Mouse (Mus musculus) small intestine, adult 2 months (tissue): Measurements from ENCODE around the gene Rpain. TPM values are rescaled to one million over a fixed set of nuclear protein-coding genes. Genes with fewer than 3 reads are reported as not detected.

Experiments
- H3K27ac ChIP-seq: fragments of 200-500 bp; 2 replicates; pipeline ENCODE4 v1.5.1; 2012; ENCODE audit warnings: low read depth, low read length, control low read depth, inconsistent platforms; ENCODE audit not compliant: insufficient read depth
- H3K27me3 ChIP-seq: fragments of 200-500 bp; 2 replicates; pipeline ENCODE4 v1.6.1; 2012; ENCODE audit warnings: mild to moderate bottlenecking, moderate library complexity, low read length, inconsistent platforms; ENCODE audit not compliant: control insufficient read depth, insufficient read depth
- H3K36me3 ChIP-seq: fragments of 200-500 bp; 2 replicates; pipeline ENCODE4 v1.6.1; 2012; ENCODE audit warnings: mild to moderate bottlenecking, low read length, control low read depth, inconsistent platforms; ENCODE audit not compliant: control insufficient read depth, insufficient read depth
- H3K4me1 ChIP-seq: fragments of 200-500 bp; 2 replicates; pipeline ENCODE4 v1.6.1; 2012; ENCODE audit warnings: low read length, inconsistent platforms, mixed read lengths; ENCODE audit not compliant: control insufficient read depth, insufficient read depth, insufficient read length
- H3K4me3 ChIP-seq: fragments of 200-500 bp; 2 replicates; pipeline ENCODE4 v1.5.1; 2012; ENCODE audit warnings: low read depth, mild to moderate bottlenecking, control low read depth, inconsistent platforms, low read length, moderate library complexity
- CTCF ChIP-seq: fragments of 200-500 bp; IDR thresholded peaks from 2 replicates; pipeline ENCODE4 v1.5.1; 2012; ENCODE audit warnings: low read depth, mild to moderate bottlenecking, control low read depth, inconsistent platforms, low read length, moderate library complexity, mixed read lengths; ENCODE audit not compliant: insufficient replicate concordance, insufficient read length; ENCODE audit errors: extremely low read depth
- POLR2A ChIP-seq: fragments of 200-500 bp; IDR thresholded peaks from 2 replicates; pipeline ENCODE4 v1.6.1; 2012; ENCODE audit warnings: low read depth, mild to moderate bottlenecking, control low read depth, inconsistent platforms, low read length, moderate library complexity
- WGBS: fragments of 180-500 bp; shearing (Covaris S2); methylation state at CpG from one replicate; pipeline ENCODE4 v1.1.7; 2018; 5-methylcytosine and 5-hydroxymethylcytosine counted together
- polyA plus RNA-seq: library from polyadenylated mRNA; depleted of rRNA; stranded (reverse); fragments of >200 nt; gene quantifications from 2 replicates; pipeline ENCODE4 v1.2.3, GENCODE M21; 2012; rRNA removed

Gene Rpain
- polyA plus RNA-seq, 1 experiment: 8.1 TPM

GRCm38 (mm10) chr11:71017051-71017450, 47.0 kb downstream of the Rpain start:
- H3K27ac ChIP-seq: no peak overlapping the region

GRCm38 (mm10) chr11:71018416-71019200, 48.6 kb downstream of the Rpain start:
- Histone ChIP-seq H3K36me3 (peaks cover 8% of the 10 kb centered on the region), H3K27ac (peak overlapping the region; percentile 65)
- WGBS: 3% methylated on average over 28 of the region's 28 CpGs

More at GRCm38 (mm10) chr11:71017051-71017450, 47.0 kb downstream of the Rpain start:
- Histone ChIP-seq H3K4me1 (peaks cover 3% of the 10 kb centered on the region; the same call in 1 of the 2 replicates), H3K4me3 (no peak overlapping the region), H3K36me3 (peaks cover 16% of the 10 kb centered on the region), H3K27me3 (no peaks in the 10 kb centered on the region)
- TF ChIP-seq POLR2A (no peak), CTCF (no peak)
- 86% methylated on average over 1 of the region's 1 CpGs for WGBS

DNA sequence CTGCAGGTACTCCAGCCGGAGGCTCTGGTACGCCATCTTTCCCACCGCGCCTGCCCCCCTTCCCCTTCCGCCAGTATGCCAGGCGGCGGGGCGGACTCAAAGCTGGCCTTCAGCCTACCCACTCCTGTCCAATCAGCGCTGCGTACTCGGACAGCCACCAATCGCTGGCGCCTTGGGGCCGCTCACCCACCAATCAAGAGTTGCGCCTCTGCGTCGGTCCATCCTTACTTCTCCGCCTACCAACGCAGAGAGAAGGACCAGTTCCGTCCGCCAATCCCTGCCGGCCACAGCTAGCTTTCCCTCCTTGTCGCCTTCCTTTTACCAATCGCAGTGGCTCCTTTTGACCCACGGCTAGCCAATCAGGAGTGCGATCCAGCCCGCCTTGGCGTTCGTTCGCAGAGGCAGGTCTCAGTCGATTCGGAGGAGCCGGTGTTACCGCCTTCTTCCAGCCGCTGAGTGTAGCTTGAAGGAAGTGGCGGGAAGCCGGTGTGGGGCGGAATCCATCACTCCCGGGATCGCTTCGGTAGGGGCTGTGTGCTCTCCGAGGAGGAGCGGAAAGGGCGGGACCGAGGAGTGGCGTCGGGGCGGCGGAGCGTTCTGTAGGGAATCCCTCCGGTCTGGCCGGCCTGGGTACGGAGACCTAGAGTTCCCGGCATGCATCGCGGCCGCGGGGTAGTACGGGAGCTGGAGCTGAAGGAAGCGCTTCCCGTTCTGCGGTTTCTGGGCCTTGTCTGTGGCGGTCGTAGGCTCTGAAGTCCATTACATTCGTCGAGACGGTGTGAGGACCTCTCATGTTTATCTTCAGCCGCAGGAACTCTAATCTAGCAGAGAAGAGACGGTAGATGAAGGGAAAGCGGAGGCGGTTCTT, 49.4 kb downstream of the Rpain start, which contains the start of the genes Mis12 and Derl2:
Gene Mis12 (plus strand): TSS at position 411 of the 868 bp plus-strand sequence.
Gene Derl2 (minus strand): TSS at position 641 of the 868 bp plus-strand sequence.
- peak within 1 kb of the TSS; percentile 80 for H3K27ac ChIP-seq
- H3K36me3 ChIP-seq: peaks cover 5% of the 10 kb centered on the region; the same call in 1 of the 2 replicates
- H3K4me3 ChIP-seq: peak within 1 kb of the TSS; percentile 91
- TF ChIP-seq CTCF (no peak), POLR2A (peak; percentile 68; the same call in 1 of the 2 replicates)
- no peaks in the 10 kb centered on the region for H3K27me3 ChIP-seq
- WGBS: under 1% methylated on average over 71 of the region's 71 CpGs
- H3K4me1 ChIP-seq: peaks cover 5% of the 10 kb centered on the region; the same call in 1 of the 2 replicates

More at GRCm38 (mm10) chr11:71018416-71019200, 48.6 kb downstream of the Rpain start:
- Histone ChIP-seq H3K27me3 (no peaks in the 10 kb centered on the region), H3K4me1 (peaks cover 5% of the 10 kb centered on the region; the same call in 1 of the 2 replicates), H3K4me3 (peak overlapping the region; percentile 91)
- TF ChIP-seq POLR2A (no peak; the same call in 1 of the 2 replicates), CTCF (no peak)

Other genes with a start within 250 kb of the Rpain start
- gene Zfp3, start 206.0 kb upstream of the Rpain start, polyA plus RNA-seq: 0.61 and 0.72 TPM in 2 replicates
- gene Scimp, start 157.6 kb upstream of the Rpain start, polyA plus RNA-seq: 0.70 and 0.94 TPM in 2 replicates
- gene Rabep1, start 125.4 kb upstream of the Rpain start, polyA plus RNA-seq: 1.1 and 1.7 TPM in 2 replicates
- gene Nup88, start 240 bp upstream of the Rpain start, polyA plus RNA-seq: 4.3 and 7.6 TPM in 2 replicates
- 125 and 165 TPM in 2 replicates for gene C1qbp, start 12.8 kb downstream of the Rpain start, polyA plus RNA-seq
- gene Dhx33, start 34.2 kb downstream of the Rpain start, polyA plus RNA-seq: 3.9 and 8.2 TPM in 2 replicates
- 0.30 and 1.5 TPM in 2 replicates for gene Mis12, start 49.4 kb downstream of the Rpain start, polyA plus RNA-seq
- gene Derl2, start 49.6 kb downstream of the Rpain start, polyA plus RNA-seq: 1.9 and 4.2 TPM in 2 replicates
- gene 6330403K07Rik, start 63.3 kb downstream of the Rpain start, polyA plus RNA-seq: 0.39 and 0.85 TPM in 2 replicates
- 0.04 TPM in 1 of 2 replicates, not detected in the other for gene Nlrp1a, start 174.5 kb downstream of the Rpain start, polyA plus RNA-seq